Mouse (Mus musculus): ENCODE measurements around the gene Cdc42bpa.
A peak's percentile ranks its signal among the peaks of the same experiment; 100 is the strongest.

Gene Cdc42bpa

GRCm38 (mm10) chr1:180166533-180166932 is 206.3 kb downstream of the Cdc42bpa start:
- DNase-seq (ENCODE audit: low read depth, low spot score), result no peak

- no peak for DNase-seq (ENCODE audit: low read depth, low spot score)
Observed at GRCm38 (mm10) chr1:180168294-180168693, 208.0 kb downstream of the Cdc42bpa start.

- no peak for DNase-seq (ENCODE audit: low read depth, low spot score)
Observed at GRCm38 (mm10) chr1:180169161-180169560, 208.9 kb downstream of the Cdc42bpa start.

- no peak for DNase-seq (ENCODE audit: low read depth, low spot score)
Observed at GRCm38 (mm10) chr1:180170071-180170470, 209.8 kb downstream of the Cdc42bpa start.

- DNase-seq (ENCODE audit: low read depth, low spot score), result no peak
Observed at GRCm38 (mm10) chr1:180171883-180172282, 211.6 kb downstream of the Cdc42bpa start.

GRCm38 (mm10) chr1:180172600-180172999 is 212.3 kb downstream of the Cdc42bpa start:
- DNase-seq (ENCODE audit: low read depth, low spot score), result no peak

- no peak for DNase-seq (ENCODE audit: low read depth, low spot score)
Observed at GRCm38 (mm10) chr1:180173017-180173416, 212.7 kb downstream of the Cdc42bpa start.

GRCm38 (mm10) chr1:180174718-180175117 is 214.4 kb downstream of the Cdc42bpa start:
- DNase-seq (ENCODE audit: low read depth, low spot score), result no peak

- DNase-seq (ENCODE audit: low read depth, low spot score), result peak; percentile 18
Observed at GRCm38 (mm10) chr1:180175167-180175566, 214.9 kb downstream of the Cdc42bpa start.

- DNase-seq (ENCODE audit: low read depth, low spot score), result no peak
Observed at GRCm38 (mm10) chr1:180175635-180176034, 215.4 kb downstream of the Cdc42bpa start.

GRCm38 (mm10) chr1:180176784-180177183 is 216.5 kb downstream of the Cdc42bpa start:
- DNase-seq (ENCODE audit: low read depth, low spot score), result no peak

GRCm38 (mm10) chr1:180178340-180178739 is 218.1 kb downstream of the Cdc42bpa start:
- DNase-seq (ENCODE audit: low read depth, low spot score), result no peak

- DNase-seq (ENCODE audit: low read depth, low spot score), result no peak
Observed at GRCm38 (mm10) chr1:180179100-180179499, 218.8 kb downstream of the Cdc42bpa start.

GRCm38 (mm10) chr1:180179840-180180239 is 219.6 kb downstream of the Cdc42bpa start:
- DNase-seq (ENCODE audit: low read depth, low spot score), result no peak

GRCm38 (mm10) chr1:180181304-180181965 is 221.2 kb downstream of the Cdc42bpa start:
- no peak for DNase-seq (ENCODE audit: low read depth, low spot score)

- DNase-seq (ENCODE audit: low read depth, low spot score), result no peak
Observed at GRCm38 (mm10) chr1:180181966-180182319, 221.7 kb downstream of the Cdc42bpa start.

GRCm38 (mm10) chr1:180182731-180183130 is 222.5 kb downstream of the Cdc42bpa start:
- DNase-seq (ENCODE audit: low read depth, low spot score), result no peak

GRCm38 (mm10) chr1:180183525-180184159 is 223.4 kb downstream of the Cdc42bpa start:
- no peak for DNase-seq (ENCODE audit: low read depth, low spot score)

- no peak for DNase-seq (ENCODE audit: low read depth, low spot score)
Observed at GRCm38 (mm10) chr1:180184768-180185167, 224.5 kb downstream of the Cdc42bpa start.

GRCm38 (mm10) chr1:180185877-180186276 is 225.6 kb downstream of the Cdc42bpa start:
- DNase-seq (ENCODE audit: low read depth, low spot score), result no peak

- DNase-seq (ENCODE audit: low read depth, low spot score), result no peak
Observed at GRCm38 (mm10) chr1:180186371-180186770, 226.1 kb downstream of the Cdc42bpa start.

GRCm38 (mm10) chr1:180188951-180189350 is 228.7 kb downstream of the Cdc42bpa start:
- DNase-seq (ENCODE audit: low read depth, low spot score), result no peak

- DNase-seq (ENCODE audit: low read depth, low spot score), result no peak
Observed at GRCm38 (mm10) chr1:180191112-180191511, 230.8 kb downstream of the Cdc42bpa start.

All from retina, adult 2 months (tissue).